Mouse (Mus musculus): ENCODE results near the gene Vwa1.
"Not testable (repeated sequence)": the region's sequence is repeated elsewhere in the genome, so short reads cannot be mapped to it uniquely, and the experiment has no call there.

Gene Vwa1

DNA sequence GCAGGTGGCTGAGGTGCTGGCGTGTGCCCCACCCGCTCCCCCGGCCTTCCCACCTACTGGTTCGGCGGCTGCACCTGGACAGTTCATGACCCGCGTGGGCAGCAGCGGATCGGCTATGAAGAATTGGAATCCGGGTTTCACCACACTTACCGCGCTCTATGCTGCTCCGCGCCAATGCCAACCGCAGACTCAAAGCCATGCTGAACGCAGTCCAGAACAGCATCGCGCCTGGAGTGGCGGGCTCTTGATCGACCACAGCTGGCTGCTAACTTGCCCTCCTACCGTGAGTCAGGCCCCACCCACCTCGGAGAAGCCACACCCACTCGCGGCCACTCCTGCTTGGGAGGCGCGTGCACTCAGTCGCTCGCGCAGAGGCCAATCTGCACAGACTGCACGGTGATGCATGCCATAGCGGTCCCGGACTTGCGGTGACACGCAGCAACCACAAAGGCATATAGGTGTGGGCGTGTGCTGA lies at the start of gene Vwa1:
Gene Vwa1, minus strand, starts transcription at position 419 of the 475 bp plus-strand sequence.
- peak; percentile 73 for DNase-seq (ENCODE audit: low read depth)

DNA sequence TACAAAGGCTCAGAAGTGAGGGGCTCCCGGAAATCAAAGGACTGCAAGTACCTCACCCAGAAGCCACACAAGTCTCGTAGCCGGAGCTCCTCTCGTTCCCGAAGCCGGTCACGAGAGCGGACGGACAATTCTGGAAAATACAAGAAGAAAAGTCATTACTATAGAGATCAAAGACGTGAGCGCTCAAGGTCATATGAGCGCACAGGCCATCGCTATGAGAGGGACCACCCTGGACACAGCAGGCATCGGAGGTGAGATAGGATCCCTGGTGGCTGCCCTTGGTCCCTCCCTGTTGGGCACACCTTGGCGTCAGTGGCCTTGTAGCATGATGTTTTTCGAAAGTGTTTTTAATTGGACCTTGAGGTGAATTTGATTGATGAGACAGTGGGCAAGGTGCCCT lies 48.9 kb upstream of the Vwa1 start:
- DNase-seq (ENCODE audit: low read depth) = no peak

DNA sequence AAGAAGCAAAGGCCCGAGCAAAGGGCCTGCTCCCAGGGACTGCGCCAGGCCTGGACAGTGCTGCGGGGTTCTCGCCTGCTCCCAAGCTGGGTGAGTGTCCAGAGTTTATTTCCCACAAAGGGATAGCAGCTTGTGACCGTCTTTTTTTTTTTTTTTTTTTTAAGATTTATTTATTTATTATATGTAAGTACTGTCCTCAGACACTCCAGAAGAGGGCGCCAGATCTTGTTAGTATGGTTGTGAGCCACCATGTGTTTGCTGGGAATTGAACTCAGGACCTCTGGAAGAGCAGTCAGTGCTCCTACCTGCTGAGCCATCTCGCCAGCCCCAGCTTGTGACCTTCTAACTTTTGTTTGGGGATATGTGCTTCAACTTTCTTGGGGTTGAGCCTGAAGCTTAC lies 46.5 kb upstream of the Vwa1 start:
- DNase-seq (ENCODE audit: low read depth) = no peak

GRCm38 (mm10) chr4:155817533-155817932 lies 43.0 kb upstream of the Vwa1 start:
- DNase-seq (ENCODE audit: low read depth) = no peak

- DNase-seq (ENCODE audit: low read depth) = no peak
These were observed 38.2 kb upstream of the Vwa1 start for GRCm38 (mm10) chr4:155812665-155813181.

- DNase-seq (ENCODE audit: low read depth) = peak; percentile 93
These were observed 37.6 kb upstream of the Vwa1 start, which contains the start of gene Ccnl2 for GRCm38 (mm10) chr4:155811929-155812664. Gene Ccnl2, plus strand, starts transcription at chr4:155812489.

GRCm38 (mm10) chr4:155807841-155808240 lies 33.3 kb upstream of the Vwa1 start:
- no peak for DNase-seq (ENCODE audit: low read depth)

DNA sequence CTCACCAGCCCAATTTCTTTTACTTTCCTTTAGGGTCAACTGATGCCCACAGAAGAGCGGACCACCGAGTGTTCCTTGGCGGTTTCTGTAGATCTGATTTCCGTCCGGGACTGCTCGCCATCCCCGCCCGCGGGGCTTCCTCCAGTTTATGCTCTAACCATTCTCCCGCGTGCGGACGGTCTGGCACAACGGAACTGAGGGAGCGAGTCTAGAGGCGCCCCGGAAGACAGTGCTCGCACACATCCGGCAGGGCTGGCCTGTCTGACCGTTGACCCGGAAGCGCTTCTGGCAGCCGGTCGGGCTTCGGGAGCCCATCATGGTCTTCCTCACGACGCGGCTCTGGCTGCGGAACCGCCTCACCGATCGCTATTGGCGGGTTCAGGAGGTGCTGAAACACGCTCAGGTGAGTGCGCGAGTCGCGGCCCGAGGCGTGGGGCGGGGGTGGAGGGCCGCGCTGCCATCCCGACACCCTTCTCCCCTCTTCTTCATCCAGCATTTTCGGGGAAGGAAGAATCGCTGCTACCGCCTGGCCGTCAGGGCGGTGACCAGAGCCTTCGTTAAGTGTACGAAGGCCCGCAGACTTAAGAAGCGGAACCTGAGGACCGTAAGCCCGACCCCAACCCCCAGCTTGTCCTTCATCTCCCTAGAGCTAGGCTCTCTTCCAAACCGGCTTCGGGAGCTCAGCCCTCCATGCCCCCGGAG lies 29.0 kb upstream of the Vwa1 start:
- DNase-seq (ENCODE audit: low read depth) = peak; percentile 95

DNA sequence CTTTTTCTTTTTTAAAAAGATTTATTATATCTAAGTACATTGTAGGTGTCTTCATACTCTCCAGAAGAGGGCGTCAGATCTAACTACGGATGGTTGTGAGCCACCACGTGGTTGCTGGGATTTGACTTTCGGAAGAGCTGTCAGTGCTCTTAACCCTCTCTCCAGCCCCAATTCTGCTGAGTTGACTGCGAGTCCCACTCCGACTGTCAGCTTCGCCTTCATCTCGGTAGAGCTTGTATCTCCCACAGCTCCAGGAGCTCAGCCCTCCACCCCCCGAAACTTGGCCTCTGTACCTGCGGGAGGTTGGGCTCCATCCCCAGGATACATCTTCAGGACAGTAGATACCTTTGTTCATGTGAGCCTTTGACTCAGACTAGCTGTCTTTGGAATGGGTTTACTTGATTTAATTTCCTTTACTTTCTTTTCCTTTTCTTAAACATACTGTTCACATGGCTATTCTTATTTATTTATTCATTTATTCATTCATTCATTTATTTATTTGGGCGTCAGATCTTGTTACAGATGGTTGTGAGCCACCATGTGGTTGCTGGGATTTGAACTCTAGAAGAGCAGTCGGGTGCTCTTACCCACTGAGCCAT lies 28.3 kb upstream of the Vwa1 start, which contains the start of gene Mrpl20:
Gene Mrpl20, plus strand, starts transcription at position 138 of the 599 bp plus-strand sequence.
- peak; percentile 42 for DNase-seq (ENCODE audit: low read depth)

DNA sequence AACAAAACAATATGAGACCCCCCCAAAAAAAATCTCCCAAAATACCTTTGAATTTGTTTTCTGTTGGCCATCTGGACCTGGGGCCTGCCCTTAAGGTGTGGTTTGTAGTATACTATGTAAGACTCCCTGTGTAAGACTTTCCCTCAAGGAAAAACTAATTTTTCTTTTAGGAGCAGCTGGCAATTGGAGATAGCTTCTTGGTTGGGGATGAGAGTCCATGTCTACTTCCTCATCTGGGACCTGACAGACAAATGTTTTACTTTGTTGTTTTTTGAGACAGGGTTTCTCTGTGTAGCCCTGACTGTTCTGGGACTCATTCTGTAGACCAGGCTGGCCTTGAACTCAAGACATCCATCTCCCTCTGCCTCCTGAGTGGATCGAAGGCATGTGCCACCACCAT lies 27.6 kb upstream of the Vwa1 start:
- no peak for DNase-seq (ENCODE audit: low read depth)

DNA sequence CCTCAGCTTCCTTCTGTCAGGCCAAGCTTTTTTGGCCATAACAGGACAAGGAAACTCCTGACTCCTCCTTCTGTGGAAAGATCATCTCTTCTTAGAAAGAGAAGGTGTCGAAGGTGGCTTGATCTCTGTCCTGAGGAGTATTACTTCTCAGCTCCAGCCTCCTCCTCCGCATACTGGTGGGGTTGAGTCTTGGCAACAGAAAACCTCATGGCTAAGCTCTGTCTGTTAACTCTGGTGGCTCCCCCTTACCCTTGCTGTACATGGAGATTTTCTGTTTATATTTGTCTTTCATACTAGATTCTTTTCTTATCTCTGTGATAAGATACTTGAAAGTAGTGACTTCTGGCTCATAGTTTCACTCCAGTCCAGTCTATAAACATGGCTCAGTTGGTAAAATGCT lies 19.2 kb upstream of the Vwa1 start:
- DNase-seq (ENCODE audit: low read depth) = no peak

- no peak for DNase-seq (ENCODE audit: low read depth)
These were observed 16.9 kb upstream of the Vwa1 start for GRCm38 (mm10) chr4:155791240-155791933.

DNA sequence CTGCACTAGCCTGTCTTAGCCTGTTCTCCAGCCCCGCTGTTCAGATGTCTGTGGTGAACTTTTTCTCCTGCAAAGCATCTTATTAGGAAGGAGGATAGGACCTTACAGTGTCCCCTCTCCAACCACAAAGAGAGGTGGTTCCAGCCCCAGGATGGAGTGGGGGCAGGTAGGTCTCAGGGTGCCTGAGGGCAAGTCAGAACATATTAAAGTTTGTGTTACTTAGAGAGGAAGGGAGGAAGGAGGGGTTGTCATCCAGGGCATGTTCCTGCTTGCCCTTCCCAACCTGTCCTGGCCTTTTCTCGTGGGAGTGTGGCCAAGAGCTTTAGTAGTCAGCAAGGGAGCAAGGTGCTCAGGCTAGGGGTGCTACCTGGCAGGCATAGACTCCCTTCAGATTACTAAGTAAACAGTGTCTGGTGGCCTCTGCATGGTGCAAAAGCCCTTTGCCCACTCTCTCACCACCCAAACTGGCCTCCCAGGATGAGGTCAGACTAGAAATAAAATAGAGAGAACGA lies 16.2 kb upstream of the Vwa1 start:
- no peak for DNase-seq (ENCODE audit: low read depth)

GRCm38 (mm10) chr4:155790021-155790489 lies 15.6 kb upstream of the Vwa1 start, which contains the start of gene Ankrd65:
Gene Ankrd65, plus strand, starts transcription at chr4:155790439.
- DNase-seq (ENCODE audit: low read depth) = no peak

DNA sequence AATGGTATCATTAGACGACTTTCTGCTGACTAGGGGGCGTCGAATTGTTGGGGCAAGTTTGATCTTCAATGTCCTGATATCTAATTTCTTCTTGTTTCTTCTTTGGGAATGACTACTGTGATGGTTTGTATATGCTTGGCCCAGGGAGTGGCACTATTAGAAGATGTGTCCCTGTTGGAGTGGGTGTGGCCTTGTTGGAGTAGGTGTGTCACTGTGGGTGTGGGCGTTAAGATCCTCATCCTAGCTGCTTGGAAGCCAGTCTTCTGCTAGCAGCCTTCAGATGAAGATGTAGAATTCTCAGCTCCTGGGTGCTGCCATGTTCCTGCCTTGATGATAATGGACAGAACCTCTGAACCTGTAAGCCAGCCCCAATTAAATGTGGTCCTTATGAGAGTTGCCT lies 14.3 kb upstream of the Vwa1 start:
- DNase-seq (ENCODE audit: low read depth) = not testable (repeated sequence)

DNA sequence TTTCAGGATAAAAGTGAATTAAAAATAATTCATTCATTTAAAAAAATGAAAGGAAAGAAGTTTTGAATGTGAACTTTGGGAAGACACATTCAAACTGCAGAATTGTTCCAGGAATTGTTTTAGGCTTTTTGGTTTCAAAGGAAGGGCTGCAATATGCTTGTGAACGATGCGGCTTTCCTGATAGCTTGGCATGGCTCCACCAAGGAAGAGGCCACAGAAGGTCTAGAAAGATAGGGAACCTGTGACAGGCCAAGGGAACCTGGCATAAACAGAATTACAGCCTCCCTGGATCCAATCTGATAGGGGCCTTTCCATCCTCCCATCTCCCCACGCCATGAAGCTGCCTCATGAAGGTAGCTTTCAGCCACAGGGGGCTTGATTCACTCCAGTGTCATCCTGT lies 13.8 kb upstream of the Vwa1 start:
- no peak for DNase-seq (ENCODE audit: low read depth)

DNA sequence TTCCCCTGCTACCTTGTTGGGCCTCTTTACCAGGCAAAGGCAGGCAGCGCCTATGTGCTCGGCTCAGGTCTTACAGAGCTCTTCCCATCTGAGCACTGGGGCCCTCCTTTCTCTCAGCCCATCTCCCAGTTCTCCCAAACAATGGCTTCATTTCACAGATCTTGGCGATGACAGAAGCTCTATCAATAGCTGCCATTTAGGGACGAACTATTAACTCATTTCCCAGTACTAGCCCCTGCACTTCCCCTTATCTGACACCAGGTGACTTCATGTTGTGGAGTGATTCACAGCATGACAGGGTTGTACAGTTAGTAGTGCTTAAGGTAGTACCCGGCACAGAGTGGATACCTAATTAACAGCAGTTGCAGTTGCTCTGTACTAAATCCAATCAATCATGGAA lies 11.3 kb upstream of the Vwa1 start, which contains the start of gene Tmem88b:
Gene Tmem88b, minus strand, starts transcription at position 56 of the 400 bp plus-strand sequence.
- DNase-seq (ENCODE audit: low read depth) = peak; percentile 40

DNA sequence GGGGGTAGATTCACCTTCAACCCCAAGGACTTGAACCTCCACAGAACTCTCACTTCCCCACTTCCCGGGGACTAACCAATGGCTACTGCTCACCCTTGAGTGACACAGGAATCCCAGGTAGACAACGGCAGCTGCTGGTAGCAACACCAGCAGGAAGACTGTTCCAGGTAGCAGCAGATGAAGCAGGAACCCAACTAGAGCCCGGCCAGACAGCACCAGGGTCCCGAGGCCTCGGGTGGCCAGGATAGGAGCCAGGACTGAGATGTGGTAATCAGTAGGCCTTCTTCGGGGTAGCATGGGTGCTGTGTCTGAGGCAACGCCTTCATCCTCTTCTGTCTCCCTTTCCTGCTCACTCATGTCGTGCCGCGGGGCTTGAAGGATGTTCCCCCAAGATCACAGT lies 10.7 kb upstream of the Vwa1 start:
- DNase-seq (ENCODE audit: low read depth) = no peak

DNA sequence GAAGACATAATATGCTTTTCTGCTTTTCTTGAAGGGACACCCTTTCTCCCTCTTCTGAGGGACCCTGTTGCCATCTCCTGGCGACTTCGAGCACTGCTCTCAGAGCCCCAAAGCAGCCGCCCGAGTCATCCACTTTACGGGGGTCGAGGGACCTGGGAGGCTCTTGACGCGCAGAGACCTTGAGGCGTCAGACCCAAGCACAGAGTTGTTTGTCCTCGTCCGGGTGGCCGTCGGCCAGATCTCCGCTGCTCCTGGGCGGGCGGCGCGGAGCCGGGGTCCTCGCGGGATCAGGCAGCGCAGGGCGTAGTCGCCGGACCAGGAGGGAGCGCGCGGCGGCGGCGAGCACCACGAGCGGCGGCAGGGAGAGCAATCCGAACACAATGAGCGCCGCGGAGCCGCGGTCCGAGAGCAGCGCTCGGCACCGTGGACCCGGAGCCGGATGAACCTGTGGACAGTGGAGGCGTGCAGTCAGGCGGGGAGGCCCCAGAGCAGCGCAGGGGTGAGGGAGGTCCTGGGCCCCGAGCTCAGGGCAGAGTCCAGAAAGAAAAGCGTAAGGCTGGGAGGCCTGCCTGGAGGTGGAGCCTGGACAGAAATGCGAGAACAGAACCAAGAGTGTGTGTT lies 9.7 kb upstream of the Vwa1 start:
- no peak for DNase-seq (ENCODE audit: low read depth)

GRCm38 (mm10) chr4:155783486-155784080 lies 9.1 kb upstream of the Vwa1 start:
- DNase-seq (ENCODE audit: low read depth) = no peak

DNA sequence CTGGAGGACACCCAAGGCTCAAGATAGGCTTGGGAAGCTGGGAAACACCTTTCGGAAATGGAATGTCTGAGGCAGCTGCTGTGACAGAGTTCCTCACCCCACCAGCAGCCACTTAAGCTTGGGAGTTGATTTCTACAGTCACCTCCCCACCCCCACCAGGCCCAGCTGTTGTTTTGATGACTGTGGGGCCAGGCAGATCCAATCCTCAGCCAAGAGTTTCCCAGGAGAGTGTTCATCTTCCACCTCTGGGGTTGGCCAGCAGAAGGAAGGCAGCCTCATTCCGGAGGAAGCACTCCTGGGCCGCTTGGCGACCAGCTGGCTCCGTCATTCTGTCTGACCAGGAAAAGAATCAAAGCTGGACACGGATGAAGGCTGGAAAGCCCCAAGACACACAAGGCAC lies 6.4 kb upstream of the Vwa1 start:
- no peak for DNase-seq (ENCODE audit: low read depth)

Measured in c-Kit-positive CD71-positive TER-119-negative erythroid progenitor cells, embryonic 14.5 days (primary cell).